Mouse (Mus musculus): ENCODE results near the gene Prtn3. TPM values are rescaled to one million over a fixed set of nuclear protein-coding genes. Genes with fewer than 3 reads are reported as not detected.

Prtn3 gene
- polyA plus RNA-seq, 1 experiment from 2014 or later = 9.4 TPM

- Histone ChIP-seq H3K9me3 (ENCODE audit: control insufficient read depth, low read length) (no peaks in the 10 kb centered on the region), H3K4me2 (replicated peaks; ENCODE audit: low read depth, low read length) (peak overlapping the region; percentile 94), H3K36me3 (ENCODE audit: control insufficient read depth, insufficient read depth, low read length) (peaks cover 4% of the 10 kb centered on the region; the same call in 1 of the 2 replicates), H3K4me3 (ENCODE audit: low read depth, low read length) (peak overlapping the region; percentile 82), H3K27ac (ENCODE audit: low read depth, low read length) (peak overlapping the region; percentile 89), H3K9ac (ENCODE audit: low read depth, low read length) (peak overlapping the region; percentile 83), H3K27me3 (ENCODE audit: control insufficient read depth, insufficient read depth, low read length) (peaks cover 5% of the 10 kb centered on the region), H3K4me1 (replicated peaks; ENCODE audit: control insufficient read depth, insufficient read depth, low read length) (peaks cover 27% of the 10 kb centered on the region)
- ATAC-seq (ENCODE audit: low FRiP score) (no peak), DNase-seq (ENCODE audit: low spot score) (peak; percentile 48)
- WGBS = 20% methylated on average over 6 of the region's 9 CpGs
Observed at GRCm38 (mm10) chr10:79928907-79929701, 54.8 kb downstream of the Prtn3 start.

GRCm38 (mm10) chr10:79929967-79930825, 55.9 kb downstream of the Prtn3 start:
- H3K4me3 ChIP-seq (ENCODE audit: low read depth, low read length) = no peak overlapping the region
- peaks cover 27% of the 10 kb centered on the region for H3K4me1 ChIP-seq (replicated peaks; ENCODE audit: control insufficient read depth, insufficient read depth, low read length)
- WGBS = 90% methylated on average over 18 of the region's 18 CpGs
- DNase-seq (ENCODE audit: low spot score) = no peak
- H3K27me3 ChIP-seq (ENCODE audit: control insufficient read depth, insufficient read depth, low read length) = peaks cover 3% of the 10 kb centered on the region
- H3K9me3 ChIP-seq (ENCODE audit: control insufficient read depth, low read length) = no peaks in the 10 kb centered on the region
- peaks cover 4% of the 10 kb centered on the region; the same call in 1 of the 2 replicates for H3K36me3 ChIP-seq (ENCODE audit: control insufficient read depth, insufficient read depth, low read length)
- 0 out of 2 replicates have a peak overlapping the region, but pooled peaks have one; percentile 19 for H3K9ac ChIP-seq (ENCODE audit: low read depth, low read length)
- no peak overlapping the region; the same call in 1 of the 2 replicates for H3K4me2 ChIP-seq (replicated peaks; ENCODE audit: low read depth, low read length)
- no peak for ATAC-seq (ENCODE audit: low FRiP score)
- H3K27ac ChIP-seq (ENCODE audit: low read depth, low read length) = peak overlapping the region; percentile 42; the same call in 1 of the 2 replicates

- H3K9me3 ChIP-seq (ENCODE audit: control insufficient read depth, low read length) = no peaks in the 10 kb centered on the region
- peaks cover 3% of the 10 kb centered on the region for H3K27me3 ChIP-seq (ENCODE audit: control insufficient read depth, insufficient read depth, low read length)
- no peak overlapping the region; the same call in 1 of the 2 replicates for H3K4me2 ChIP-seq (replicated peaks; ENCODE audit: low read depth, low read length)
- 86% methylated on average over 16 of the region's 16 CpGs for WGBS
- DNase-seq (ENCODE audit: low spot score) = no peak
- peaks cover 27% of the 10 kb centered on the region for H3K4me1 ChIP-seq (replicated peaks; ENCODE audit: control insufficient read depth, insufficient read depth, low read length)
- peak overlapping the region; percentile 42; the same call in 1 of the 2 replicates for H3K27ac ChIP-seq (ENCODE audit: low read depth, low read length)
- no peak for ATAC-seq (ENCODE audit: low FRiP score)
- H3K9ac ChIP-seq (ENCODE audit: low read depth, low read length) = 0 out of 2 replicates have a peak overlapping the region, but pooled peaks have one; percentile 19
- peaks cover 4% of the 10 kb centered on the region; the same call in 1 of the 2 replicates for H3K36me3 ChIP-seq (ENCODE audit: control insufficient read depth, insufficient read depth, low read length)
- H3K4me3 ChIP-seq (ENCODE audit: low read depth, low read length) = no peak overlapping the region
Observed at GRCm38 (mm10) chr10:79930826-79931186, 56.5 kb downstream of the Prtn3 start.

GRCm38 (mm10) chr10:79931797-79932196, 57.5 kb downstream of the Prtn3 start:
- no peaks in the 10 kb centered on the region for H3K27me3 ChIP-seq (ENCODE audit: control insufficient read depth, insufficient read depth, low read length)
- no peak overlapping the region for H3K4me2 ChIP-seq (replicated peaks; ENCODE audit: low read depth, low read length)
- no peak overlapping the region for H3K4me3 ChIP-seq (ENCODE audit: low read depth, low read length)
- DNase-seq (ENCODE audit: low spot score) = no peak
- no peak overlapping the region for H3K27ac ChIP-seq (ENCODE audit: low read depth, low read length)
- H3K9ac ChIP-seq (ENCODE audit: low read depth, low read length) = no peak overlapping the region
- peaks cover 21% of the 10 kb centered on the region for H3K4me1 ChIP-seq (replicated peaks; ENCODE audit: control insufficient read depth, insufficient read depth, low read length)
- no peak for ATAC-seq (ENCODE audit: low FRiP score)
- no peaks in the 10 kb centered on the region for H3K9me3 ChIP-seq (ENCODE audit: control insufficient read depth, low read length)
- H3K36me3 ChIP-seq (ENCODE audit: control insufficient read depth, insufficient read depth, low read length) = peaks cover 4% of the 10 kb centered on the region; the same call in 1 of the 2 replicates
- WGBS = 79% methylated on average over 9 of the region's 9 CpGs

GRCm38 (mm10) chr10:79932736-79933135, 58.5 kb downstream of the Prtn3 start:
- peak; percentile 47 for DNase-seq (ENCODE audit: low spot score)
- H3K9me3 ChIP-seq (ENCODE audit: control insufficient read depth, low read length) = no peaks in the 10 kb centered on the region
- no peak for ATAC-seq (ENCODE audit: low FRiP score)
- H3K27ac ChIP-seq (ENCODE audit: low read depth, low read length) = no peak overlapping the region
- H3K9ac ChIP-seq (ENCODE audit: low read depth, low read length) = no peak overlapping the region
- no peak overlapping the region for H3K4me2 ChIP-seq (replicated peaks; ENCODE audit: low read depth, low read length)
- H3K27me3 ChIP-seq (ENCODE audit: control insufficient read depth, insufficient read depth, low read length) = no peaks in the 10 kb centered on the region
- 0 out of 2 replicates have a peak overlapping the region, but pooled peaks have one; percentile 4 for H3K4me3 ChIP-seq (ENCODE audit: low read depth, low read length)
- peaks cover 4% of the 10 kb centered on the region; the same call in 1 of the 2 replicates for H3K36me3 ChIP-seq (ENCODE audit: control insufficient read depth, insufficient read depth, low read length)
- WGBS = 12% methylated on average over 8 of the region's 8 CpGs
- peaks cover 21% of the 10 kb centered on the region for H3K4me1 ChIP-seq (replicated peaks; ENCODE audit: control insufficient read depth, insufficient read depth, low read length)

Other genes starting within 250 kb of the Prtn3 start
- 11.7 and 12.4 TPM in 2 replicates for gene Shc2, start 236.6 kb upstream of the Prtn3 start, polyA plus RNA-seq (2014; fragmentation: Nextera tagmentation; extraction: Ambion mirVana)
- not detected in 2 replicates for gene Odf3l2, start 228.7 kb upstream of the Prtn3 start, polyA plus RNA-seq (2014; fragmentation: Nextera tagmentation; extraction: Ambion mirVana)
- gene Madcam1, start 209.9 kb upstream of the Prtn3 start, polyA plus RNA-seq (2014; fragmentation: Nextera tagmentation; extraction: Ambion mirVana) = 1.1 and 1.6 TPM in 2 replicates
- 69.6 and 70.8 TPM in 2 replicates for gene Tpgs1, start 205.1 kb upstream of the Prtn3 start, polyA plus RNA-seq (2014; fragmentation: Nextera tagmentation; extraction: Ambion mirVana)
- gene Cdc34, start 192.3 kb upstream of the Prtn3 start, polyA plus RNA-seq (2014; fragmentation: Nextera tagmentation; extraction: Ambion mirVana) = 153 and 159 TPM in 2 replicates
- gene Gzmm, start 185.5 kb upstream of the Prtn3 start, polyA plus RNA-seq (2014; fragmentation: Nextera tagmentation; extraction: Ambion mirVana) = 0.42 and 0.73 TPM in 2 replicates
- gene Bsg, start 170.0 kb upstream of the Prtn3 start, polyA plus RNA-seq (2014; fragmentation: Nextera tagmentation; extraction: Ambion mirVana) = 595 and 605 TPM in 2 replicates
- gene Hcn2, start 157.8 kb upstream of the Prtn3 start, polyA plus RNA-seq (2014; fragmentation: Nextera tagmentation; extraction: Ambion mirVana) = 0.15 and 0.20 TPM in 2 replicates
- 23.5 and 26.8 TPM in 2 replicates for gene Polrmt, start 127.9 kb upstream of the Prtn3 start, polyA plus RNA-seq (2014; fragmentation: Nextera tagmentation; extraction: Ambion mirVana)
- 0.18 and 0.48 TPM in 2 replicates for gene Fgf22, start 119.4 kb upstream of the Prtn3 start, polyA plus RNA-seq (2014; fragmentation: Nextera tagmentation; extraction: Ambion mirVana)
- gene Rnf126, start 107.5 kb upstream of the Prtn3 start, polyA plus RNA-seq (2014; fragmentation: Nextera tagmentation; extraction: Ambion mirVana) = 79.4 and 80.5 TPM in 2 replicates
- gene Fstl3, start 97.2 kb upstream of the Prtn3 start, polyA plus RNA-seq (2014; fragmentation: Nextera tagmentation; extraction: Ambion mirVana) = 1.5 TPM in 2 replicates
- gene Prss57, start 83.5 kb upstream of the Prtn3 start, polyA plus RNA-seq (2014; fragmentation: Nextera tagmentation; extraction: Ambion mirVana) = 0.13 TPM in 1 of 2 replicates, not detected in the other
- 129 and 132 TPM in 2 replicates for gene Palm, start 80.9 kb upstream of the Prtn3 start, polyA plus RNA-seq (2014; fragmentation: Nextera tagmentation; extraction: Ambion mirVana)
- 0.59 and 0.69 TPM in 2 replicates for gene Misp, start 53.5 kb upstream of the Prtn3 start, polyA plus RNA-seq (2014; fragmentation: Nextera tagmentation; extraction: Ambion mirVana)
- 141 and 152 TPM in 2 replicates for gene Ptbp1, start 20.0 kb upstream of the Prtn3 start, polyA plus RNA-seq (2014; fragmentation: Nextera tagmentation; extraction: Ambion mirVana)
- 129 and 150 TPM in 2 replicates for gene Plppr3, start 158 bp downstream of the Prtn3 start, polyA plus RNA-seq (2014; fragmentation: Nextera tagmentation; extraction: Ambion mirVana)
- 0.67 TPM in 1 of 2 replicates, not detected in the other for gene Elane, start 11.8 kb downstream of the Prtn3 start, polyA plus RNA-seq (2014; fragmentation: Nextera tagmentation; extraction: Ambion mirVana)
- not detected in 2 replicates for gene Cfd, start 16.4 kb downstream of the Prtn3 start, polyA plus RNA-seq (2014; fragmentation: Nextera tagmentation; extraction: Ambion mirVana)
- 33.7 and 41.8 TPM in 2 replicates for gene Med16, start 34.4 kb downstream of the Prtn3 start, polyA plus RNA-seq (2014; fragmentation: Nextera tagmentation; extraction: Ambion mirVana)
- 23.6 and 25.3 TPM in 2 replicates for gene Gm26602, start 36.4 kb downstream of the Prtn3 start, polyA plus RNA-seq (2014; fragmentation: Nextera tagmentation; extraction: Ambion mirVana)
- gene Kiss1r, start 42.5 kb downstream of the Prtn3 start, polyA plus RNA-seq (2014; fragmentation: Nextera tagmentation; extraction: Ambion mirVana) = 0.26 and 0.36 TPM in 2 replicates
- gene R3hdm4, start 46.7 kb downstream of the Prtn3 start, polyA plus RNA-seq (2014; fragmentation: Nextera tagmentation; extraction: Ambion mirVana) = 131 and 139 TPM in 2 replicates
- gene Arid3a, start 52.6 kb downstream of the Prtn3 start, polyA plus RNA-seq (2014; fragmentation: Nextera tagmentation; extraction: Ambion mirVana) = 4.9 and 9.0 TPM in 2 replicates
- gene Wdr18, start 85.7 kb downstream of the Prtn3 start, polyA plus RNA-seq (2014; fragmentation: Nextera tagmentation; extraction: Ambion mirVana) = 94.7 and 102 TPM in 2 replicates
- 0.29 and 0.49 TPM in 2 replicates for gene Grin3b, start 96.2 kb downstream of the Prtn3 start, polyA plus RNA-seq (2014; fragmentation: Nextera tagmentation; extraction: Ambion mirVana)
- gene Tmem259, start 109.9 kb downstream of the Prtn3 start, polyA plus RNA-seq (2014; fragmentation: Nextera tagmentation; extraction: Ambion mirVana) = 14.6 and 16.1 TPM in 2 replicates
- 180 and 221 TPM in 2 replicates for gene Cnn2, start 114.1 kb downstream of the Prtn3 start, polyA plus RNA-seq (2014; fragmentation: Nextera tagmentation; extraction: Ambion mirVana)
- 2.6 TPM in 2 replicates for gene Abca7, start 122.0 kb downstream of the Prtn3 start, polyA plus RNA-seq (2014; fragmentation: Nextera tagmentation; extraction: Ambion mirVana)
- 4.1 and 4.3 TPM in 2 replicates for gene Arhgap45, start 142.2 kb downstream of the Prtn3 start, polyA plus RNA-seq (2014; fragmentation: Nextera tagmentation; extraction: Ambion mirVana)
- 215 and 222 TPM in 2 replicates for gene Polr2e, start 165.3 kb downstream of the Prtn3 start, polyA plus RNA-seq (2014; fragmentation: Nextera tagmentation; extraction: Ambion mirVana)
- 543 and 552 TPM in 2 replicates for gene Gpx4, start 172.7 kb downstream of the Prtn3 start, polyA plus RNA-seq (2014; fragmentation: Nextera tagmentation; extraction: Ambion mirVana)
- 8.0 and 9.5 TPM in 2 replicates for gene Sbno2, start 231.1 kb downstream of the Prtn3 start, polyA plus RNA-seq (2014; fragmentation: Nextera tagmentation; extraction: Ambion mirVana)
- 21.3 and 26.8 TPM in 2 replicates for gene Stk11, start 241.3 kb downstream of the Prtn3 start, polyA plus RNA-seq (2014; fragmentation: Nextera tagmentation; extraction: Ambion mirVana)